Mouse (Mus musculus): Measurements from ENCODE around the gene Sqstm1. TPM values are rescaled to one million over a fixed set of nuclear protein-coding genes. Genes with fewer than 3 reads are reported as not detected.
A peak's percentile ranks its signal among the peaks of the same experiment; 100 is the strongest.

The Sqstm1 gene
- polyA plus RNA-seq (2014; fragmentation: Nextera tagmentation; extraction: Ambion mirVana) = 216 and 226 TPM in 2 replicates

- under 1% methylated on average over 48 of the region's 48 CpGs for WGBS
- Histone ChIP-seq H3K9ac (ENCODE audit: low read length) (peak within 1 kb of the TSS; percentile 97), H3K4me2 (ENCODE audit: low read length) (peak within 1 kb of the TSS; percentile 73), H3K4me3 (ENCODE audit: control insufficient read depth in 1 of 2, insufficient read depth in 1 of 2, low read depth in 1 of 2, low read length in 2 of 2) (peak within 1 kb of the TSS; percentile 71 to 91), H3K4me1 (ENCODE audit: control insufficient read depth in 2 of 2, insufficient read depth in 2 of 2, low read length in 2 of 2) (peaks cover 23 to 35% of the 10 kb centered on the region in 2 experiments), H3K27ac (replicated peaks in 1 of 2; ENCODE audit: control insufficient read depth in 1 of 2, insufficient read depth in 1 of 2, low read depth in 2 of 2, low read length in 2 of 2) (peak within 1 kb of the TSS; percentile 90 to 98), H3K36me3 (ENCODE audit: control insufficient read depth, insufficient read depth, low read length) (peaks cover 22% of the 10 kb centered on the region), H3K27me3 (ENCODE audit: control insufficient read depth, insufficient read depth, low read length) (no peaks in the 10 kb centered on the region), H3K9me3 (ENCODE audit: control insufficient read depth, low read length) (no peaks in the 10 kb centered on the region)
- peak; percentile 65 for ATAC-seq (ENCODE audit: insufficient number of reproducible peaks, insufficient read depth, low FRiP score, low read depth)
Measured at GRCm38 (mm10) chr11:50210505-50211151, at the start of gene Sqstm1, which contains the start of gene Mgat4b. Sqstm1 (minus strand) TSS chr11:50210827. Mgat4b (plus strand) TSS chr11:50210890.

GRCm38 (mm10) chr11:50258310-50258709 is 47.7 kb upstream of the Sqstm1 start:
- H3K27me3 ChIP-seq (ENCODE audit: control insufficient read depth, insufficient read depth, low read length) = no peaks in the 10 kb centered on the region
- ATAC-seq (ENCODE audit: insufficient number of reproducible peaks, insufficient read depth, low FRiP score, low read depth) = no peak
- no peak overlapping the region for H3K4me3 ChIP-seq (ENCODE audit: control insufficient read depth in 1 of 2, insufficient read depth in 1 of 2, low read depth in 1 of 2, low read length in 2 of 2)
- H3K4me1 ChIP-seq (ENCODE audit: control insufficient read depth in 2 of 2, insufficient read depth in 2 of 2, low read length in 2 of 2) = peaks cover 2 to 3% of the 10 kb centered on the region in 2 experiments
- no peaks in the 10 kb centered on the region for H3K9me3 ChIP-seq (ENCODE audit: control insufficient read depth, low read length)
- WGBS = 89% methylated on average over 7 of the region's 7 CpGs
- H3K9ac ChIP-seq (ENCODE audit: low read length) = no peak overlapping the region
- no peak overlapping the region for H3K27ac ChIP-seq (replicated peaks in 1 of 2; ENCODE audit: control insufficient read depth in 1 of 2, insufficient read depth in 1 of 2, low read depth in 2 of 2, low read length in 2 of 2)
- peaks cover 76% of the 10 kb centered on the region for H3K36me3 ChIP-seq (ENCODE audit: control insufficient read depth, insufficient read depth, low read length)
- H3K4me2 ChIP-seq (ENCODE audit: low read length) = no peak overlapping the region

- Histone ChIP-seq H3K4me3 (ENCODE audit: control insufficient read depth in 1 of 2, insufficient read depth in 1 of 2, low read depth in 1 of 2, low read length in 2 of 2) (no peak overlapping the region), H3K4me2 (ENCODE audit: low read length) (no peak overlapping the region), H3K4me1 (ENCODE audit: control insufficient read depth in 2 of 2, insufficient read depth in 2 of 2, low read length in 2 of 2) (peaks cover 12 to 16% of the 10 kb centered on the region in 2 experiments), H3K9ac (ENCODE audit: low read length) (no peak overlapping the region), H3K9me3 (ENCODE audit: control insufficient read depth, low read length) (no peaks in the 10 kb centered on the region), H3K36me3 (ENCODE audit: control insufficient read depth, insufficient read depth, low read length) (peaks cover 59% of the 10 kb centered on the region), H3K27ac (replicated peaks in 1 of 2; ENCODE audit: control insufficient read depth in 1 of 2, insufficient read depth in 1 of 2, low read depth in 2 of 2, low read length in 2 of 2) (no peak overlapping the region), H3K27me3 (ENCODE audit: control insufficient read depth, insufficient read depth, low read length) (no peaks in the 10 kb centered on the region)
- 87% methylated on average over 7 of the region's 7 CpGs for WGBS
- no peak for ATAC-seq (ENCODE audit: insufficient number of reproducible peaks, insufficient read depth, low FRiP score, low read depth)
Measured at GRCm38 (mm10) chr11:50256615-50257014, 46.0 kb upstream of the Sqstm1 start.

- H3K4me2 ChIP-seq (ENCODE audit: low read length) = no peak overlapping the region
- no peak overlapping the region for H3K27ac ChIP-seq (replicated peaks in 1 of 2; ENCODE audit: control insufficient read depth in 1 of 2, insufficient read depth in 1 of 2, low read depth in 2 of 2, low read length in 2 of 2)
- H3K9me3 ChIP-seq (ENCODE audit: control insufficient read depth, low read length) = no peaks in the 10 kb centered on the region
- H3K27me3 ChIP-seq (ENCODE audit: control insufficient read depth, insufficient read depth, low read length) = no peaks in the 10 kb centered on the region
- no peak overlapping the region for H3K9ac ChIP-seq (ENCODE audit: low read length)
- 74% methylated on average over 12 of the region's 12 CpGs for WGBS
- no peak overlapping the region for H3K4me3 ChIP-seq (ENCODE audit: control insufficient read depth in 1 of 2, insufficient read depth in 1 of 2, low read depth in 1 of 2, low read length in 2 of 2)
- H3K36me3 ChIP-seq (ENCODE audit: control insufficient read depth, insufficient read depth, low read length) = peaks cover 34% of the 10 kb centered on the region
- peaks cover 12 to 16% of the 10 kb centered on the region in 2 experiments for H3K4me1 ChIP-seq (ENCODE audit: control insufficient read depth in 2 of 2, insufficient read depth in 2 of 2, low read length in 2 of 2)
- no peak for ATAC-seq (ENCODE audit: insufficient number of reproducible peaks, insufficient read depth, low FRiP score, low read depth)
Measured at GRCm38 (mm10) chr11:50254010-50254580, 43.5 kb upstream of the Sqstm1 start.

GRCm38 (mm10) chr11:50253393-50253792 is 42.8 kb upstream of the Sqstm1 start:
- peaks cover 27% of the 10 kb centered on the region for H3K36me3 ChIP-seq (ENCODE audit: control insufficient read depth, insufficient read depth, low read length)
- peaks cover 12 to 16% of the 10 kb centered on the region in 2 experiments for H3K4me1 ChIP-seq (ENCODE audit: control insufficient read depth in 2 of 2, insufficient read depth in 2 of 2, low read length in 2 of 2)
- H3K4me3 ChIP-seq (ENCODE audit: control insufficient read depth in 1 of 2, insufficient read depth in 1 of 2, low read depth in 1 of 2, low read length in 2 of 2) = no peak overlapping the region
- H3K9me3 ChIP-seq (ENCODE audit: control insufficient read depth, low read length) = no peaks in the 10 kb centered on the region
- ATAC-seq (ENCODE audit: insufficient number of reproducible peaks, insufficient read depth, low FRiP score, low read depth) = no peak
- no peak overlapping the region for H3K4me2 ChIP-seq (ENCODE audit: low read length)
- 64% methylated on average over 1 of the region's 1 CpGs for WGBS
- H3K9ac ChIP-seq (ENCODE audit: low read length) = no peak overlapping the region
- H3K27me3 ChIP-seq (ENCODE audit: control insufficient read depth, insufficient read depth, low read length) = no peaks in the 10 kb centered on the region
- H3K27ac ChIP-seq (replicated peaks in 1 of 2; ENCODE audit: control insufficient read depth in 1 of 2, insufficient read depth in 1 of 2, low read depth in 2 of 2, low read length in 2 of 2) = no peak overlapping the region

GRCm38 (mm10) chr11:50252684-50253265 is 42.1 kb upstream of the Sqstm1 start:
- H3K9me3 ChIP-seq (ENCODE audit: control insufficient read depth, low read length) = no peaks in the 10 kb centered on the region
- peaks cover 12 to 16% of the 10 kb centered on the region in 2 experiments for H3K4me1 ChIP-seq (ENCODE audit: control insufficient read depth in 2 of 2, insufficient read depth in 2 of 2, low read length in 2 of 2)
- H3K27me3 ChIP-seq (ENCODE audit: control insufficient read depth, insufficient read depth, low read length) = no peaks in the 10 kb centered on the region
- H3K36me3 ChIP-seq (ENCODE audit: control insufficient read depth, insufficient read depth, low read length) = peaks cover 21% of the 10 kb centered on the region
- H3K4me3 ChIP-seq (ENCODE audit: control insufficient read depth in 1 of 2, insufficient read depth in 1 of 2, low read depth in 1 of 2, low read length in 2 of 2) = no peak overlapping the region
- no peak overlapping the region for H3K4me2 ChIP-seq (ENCODE audit: low read length)
- peak; percentile 41; the same call in 1 of the 2 replicates for ATAC-seq (ENCODE audit: insufficient number of reproducible peaks, insufficient read depth, low FRiP score, low read depth)
- WGBS = 55% methylated on average over 11 of the region's 11 CpGs
- no peak overlapping the region; a peak in 1 of 4 replicates for H3K27ac ChIP-seq (replicated peaks in 1 of 2; ENCODE audit: control insufficient read depth in 1 of 2, insufficient read depth in 1 of 2, low read depth in 2 of 2, low read length in 2 of 2)
- no peak overlapping the region; the same call in 1 of the 2 replicates for H3K9ac ChIP-seq (ENCODE audit: low read length)

- 40% methylated on average over 3 of the region's 3 CpGs for WGBS
- Histone ChIP-seq H3K9ac (ENCODE audit: low read length) (no peak overlapping the region; the same call in 1 of the 2 replicates), H3K9me3 (ENCODE audit: control insufficient read depth, low read length) (no peaks in the 10 kb centered on the region), H3K4me2 (ENCODE audit: low read length) (no peak overlapping the region), H3K4me3 (ENCODE audit: control insufficient read depth in 1 of 2, insufficient read depth in 1 of 2, low read depth in 1 of 2, low read length in 2 of 2) (no peak overlapping the region), H3K4me1 (ENCODE audit: control insufficient read depth in 2 of 2, insufficient read depth in 2 of 2, low read length in 2 of 2) (peaks cover 12 to 16% of the 10 kb centered on the region in 2 experiments), H3K36me3 (ENCODE audit: control insufficient read depth, insufficient read depth, low read length) (peaks cover 15% of the 10 kb centered on the region), H3K27ac (replicated peaks in 1 of 2; ENCODE audit: control insufficient read depth in 1 of 2, insufficient read depth in 1 of 2, low read depth in 2 of 2, low read length in 2 of 2) (peak overlapping the region in 1 of 2 experiments; percentile 37; a peak in 1 of 4 replicates), H3K27me3 (ENCODE audit: control insufficient read depth, insufficient read depth, low read length) (no peaks in the 10 kb centered on the region)
- ATAC-seq (ENCODE audit: insufficient number of reproducible peaks, insufficient read depth, low FRiP score, low read depth) = no peak
Measured at GRCm38 (mm10) chr11:50252166-50252565, 41.5 kb upstream of the Sqstm1 start.

Data from heart, embryonic 14.5 days (tissue).